Mouse (Mus musculus) cortical plate, adult 2 months (tissue): ENCODE results near the gene Mapk12. TPM values are rescaled to one million over a fixed set of nuclear protein-coding genes. Genes with fewer than 3 reads are reported as not detected.

Experiments
- H3K27ac ChIP-seq: fragments of 200-500 bp; 2 replicates; pipeline ENCODE4 v1.5.1; 2012; ENCODE audit warnings: low read length, control low read depth, inconsistent platforms; ENCODE audit not compliant: insufficient read depth
- H3K4me1 ChIP-seq: fragments of 200-500 bp; 2 replicates; pipeline ENCODE4 v1.6.1; 2011; ENCODE audit warnings: low read length; ENCODE audit not compliant: control insufficient read depth, insufficient read depth
- H3K4me3 ChIP-seq: fragments of 200-500 bp; 2 replicates; pipeline ENCODE4 v1.5.1; 2011; ENCODE audit warnings: mild to moderate bottlenecking, low read length, control low read depth; ENCODE audit not compliant: insufficient read depth
- CTCF ChIP-seq: fragments of 200-500 bp; IDR thresholded peaks from 2 replicates; pipeline ENCODE4 v1.5.1; 2011; ENCODE audit warnings: mild to moderate bottlenecking, control low read depth, low read length; ENCODE audit not compliant: insufficient read depth; ENCODE audit errors: extremely low read depth
- POLR2A ChIP-seq: fragments of 200-500 bp; IDR thresholded peaks from 2 replicates; pipeline ENCODE4 v1.6.1; 2011; ENCODE audit warnings: mild to moderate bottlenecking, low read length, control low read depth; ENCODE audit not compliant: insufficient read depth; ENCODE audit errors: extremely low read depth
- polyA plus RNA-seq: library from polyadenylated mRNA; depleted of rRNA; stranded (reverse); fragments of >200 nt; gene quantifications from 2 replicates; pipeline ENCODE4 v1.2.3, GENCODE M21; 2012

Mapk12 gene
- polyA plus RNA-seq, 1 experiment, result 21.0 TPM

DNA sequence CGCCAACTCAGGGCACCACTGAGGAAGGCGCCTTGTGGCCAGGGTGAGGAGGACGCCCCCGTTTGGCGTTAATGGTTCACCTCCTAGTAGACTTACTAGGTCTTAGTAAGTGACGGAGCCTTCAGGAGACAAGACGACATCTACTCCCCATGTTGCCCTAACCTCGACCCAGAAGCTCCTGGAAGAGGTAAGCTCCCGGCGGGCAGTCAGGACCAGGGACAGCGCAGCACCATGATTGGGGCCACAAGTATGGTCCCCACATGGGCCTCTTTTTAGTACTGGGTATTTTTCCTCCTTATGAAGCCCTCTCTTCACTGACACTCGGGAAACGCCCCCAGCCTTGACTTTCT lies 9.5 kb upstream of the Mapk12 start:
- TF ChIP-seq POLR2A (no peak), CTCF (no peak)
- Histone ChIP-seq H3K4me1 (peaks cover 3% of the 10 kb centered on the region), H3K27ac (no peak overlapping the region)

DNA sequence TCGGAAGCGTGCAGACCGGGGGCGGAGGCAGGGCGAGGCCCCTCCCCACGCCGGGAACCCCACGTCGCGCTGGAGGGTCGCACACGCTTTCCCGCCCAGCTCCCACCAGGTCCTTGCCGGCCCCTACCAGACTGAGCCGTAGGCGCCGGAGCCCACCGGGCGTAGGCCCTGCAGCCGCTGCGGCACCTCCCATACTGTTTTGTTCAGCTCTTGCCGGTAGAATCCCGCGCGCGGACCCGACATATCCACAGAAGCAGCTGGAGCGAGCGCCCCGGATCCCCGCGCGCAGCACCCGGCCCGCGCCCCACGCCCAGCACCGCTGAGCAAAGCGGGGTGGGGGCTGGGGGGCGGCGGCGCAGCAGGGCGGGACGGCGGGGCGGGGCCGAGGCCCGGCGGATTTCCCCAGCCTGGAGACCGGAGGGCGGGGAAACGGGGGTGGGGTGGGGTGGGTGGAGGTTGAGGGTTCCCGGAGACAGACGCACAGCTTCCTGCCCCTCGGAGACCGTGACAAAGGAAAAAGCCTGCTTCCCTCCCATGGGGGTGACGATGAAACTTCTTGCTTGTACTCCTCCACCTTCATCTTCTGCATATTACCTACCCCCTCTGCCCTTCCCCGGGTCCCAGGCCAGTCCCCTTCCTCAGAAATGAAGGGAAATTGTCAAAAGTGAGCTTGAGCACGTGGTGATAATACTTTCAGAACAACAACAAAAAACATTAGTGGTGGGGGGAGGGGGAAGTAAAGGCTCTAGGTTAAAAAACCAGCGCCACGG lies 9.0 kb upstream of the Mapk12 start, which contains the start of gene Mapk11:
Gene Mapk11 (minus strand): TSS at position 358 of the 770 bp plus-strand sequence.
- peak within 1 kb of the TSS; percentile 80 for H3K4me3 ChIP-seq
- H3K4me1 ChIP-seq, result peaks cover 3% of the 10 kb centered on the region
- TF ChIP-seq CTCF (no peak), POLR2A (no peak)
- peak within 1 kb of the TSS; percentile 78; the same call in 1 of the 2 replicates for H3K27ac ChIP-seq

More for the DNA sequence above, 9.5 kb upstream of the Mapk12 start:
- peak overlapping the region; percentile 80; the same call in 1 of the 2 replicates for H3K4me3 ChIP-seq

DNA sequence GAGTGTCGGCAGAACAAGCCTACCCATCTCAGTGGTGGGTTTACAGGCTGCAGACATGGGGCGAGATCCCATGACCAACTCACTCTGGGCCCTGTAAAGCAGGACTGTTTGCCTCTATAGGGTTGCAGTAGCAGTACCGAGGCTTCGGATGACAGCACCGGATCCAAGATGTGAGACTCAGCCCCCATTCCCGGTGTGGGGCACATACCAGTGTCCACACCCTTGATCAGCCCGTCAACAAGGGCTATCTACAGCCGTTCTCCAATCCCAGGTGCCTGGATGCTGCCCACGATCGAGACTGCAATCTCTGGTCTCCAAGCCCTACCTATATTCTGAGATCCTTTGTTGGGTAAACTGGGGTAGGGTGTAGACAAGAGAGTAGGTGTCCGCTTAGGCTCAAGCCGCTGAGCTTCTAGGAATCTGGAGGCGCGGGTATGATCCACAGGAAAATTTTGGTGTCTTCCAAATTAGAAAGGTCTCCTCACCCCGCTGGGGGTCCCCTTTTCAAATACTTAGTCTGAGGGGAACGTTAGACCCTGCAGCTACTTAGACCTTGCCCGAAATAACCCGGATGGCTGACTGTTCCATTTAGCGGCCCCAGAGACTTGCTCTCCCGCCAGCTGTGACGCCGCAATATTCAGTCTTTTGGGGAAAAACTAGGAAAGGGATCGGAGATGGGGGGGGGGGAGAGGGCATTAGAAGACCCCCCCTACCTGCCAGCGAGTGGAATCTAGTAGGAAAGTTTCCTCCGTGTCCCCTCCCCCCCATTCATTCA lies 8.2 kb upstream of the Mapk12 start:
- H3K4me3 ChIP-seq, result peak overlapping the region; percentile 80
- peaks cover 3% of the 10 kb centered on the region for H3K4me1 ChIP-seq
- TF ChIP-seq CTCF (no peak), POLR2A (no peak)
- H3K27ac ChIP-seq, result peak overlapping the region; percentile 78; the same call in 1 of the 2 replicates

DNA sequence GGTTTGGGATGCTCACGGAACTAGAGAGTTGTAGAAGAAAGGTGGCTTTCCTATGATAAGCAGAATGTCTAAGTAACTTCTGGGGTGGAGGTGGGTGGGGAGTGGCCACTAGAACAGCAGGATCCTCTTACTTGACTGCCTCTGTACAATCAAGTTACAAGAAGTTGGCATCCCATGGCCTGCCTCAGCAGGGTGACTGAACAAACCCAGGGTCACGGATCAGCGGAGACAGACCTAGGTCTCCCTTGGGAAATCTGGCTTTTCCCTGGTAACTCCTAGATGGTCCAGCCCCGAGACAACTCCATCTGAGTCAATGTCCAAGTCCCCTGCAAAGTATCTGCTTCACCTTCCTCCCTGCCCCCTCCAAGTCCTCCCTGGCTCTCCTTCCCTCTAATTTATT lies 7.4 kb upstream of the Mapk12 start:
- TF ChIP-seq CTCF (no peak), POLR2A (no peak)
- Histone ChIP-seq H3K27ac (no peak overlapping the region), H3K4me3 (peak overlapping the region; percentile 80), H3K4me1 (peaks cover 3% of the 10 kb centered on the region)

DNA sequence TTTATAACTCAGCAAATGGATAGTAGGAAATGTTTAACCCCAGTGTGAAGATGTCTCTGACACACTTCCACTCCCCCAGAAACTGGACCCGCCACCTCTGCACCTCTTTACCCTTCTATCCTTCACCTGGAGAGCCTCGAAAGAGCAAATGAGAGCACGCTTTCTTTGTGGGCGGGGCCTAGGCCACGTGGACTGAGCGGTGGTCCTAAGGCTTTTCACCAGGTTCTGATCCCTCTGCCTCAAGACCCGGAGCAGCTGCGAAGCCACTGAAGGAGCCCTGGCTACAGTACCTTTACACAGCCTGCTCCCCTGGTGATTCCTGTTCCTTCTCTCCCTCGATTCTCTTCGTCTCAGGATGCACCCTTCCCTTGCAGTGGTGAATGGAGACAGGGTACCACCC lies 7.0 kb upstream of the Mapk12 start:
- Histone ChIP-seq H3K4me1 (peaks cover 3% of the 10 kb centered on the region), H3K4me3 (peak overlapping the region; percentile 80), H3K27ac (no peak overlapping the region)
- TF ChIP-seq POLR2A (no peak), CTCF (no peak)

DNA sequence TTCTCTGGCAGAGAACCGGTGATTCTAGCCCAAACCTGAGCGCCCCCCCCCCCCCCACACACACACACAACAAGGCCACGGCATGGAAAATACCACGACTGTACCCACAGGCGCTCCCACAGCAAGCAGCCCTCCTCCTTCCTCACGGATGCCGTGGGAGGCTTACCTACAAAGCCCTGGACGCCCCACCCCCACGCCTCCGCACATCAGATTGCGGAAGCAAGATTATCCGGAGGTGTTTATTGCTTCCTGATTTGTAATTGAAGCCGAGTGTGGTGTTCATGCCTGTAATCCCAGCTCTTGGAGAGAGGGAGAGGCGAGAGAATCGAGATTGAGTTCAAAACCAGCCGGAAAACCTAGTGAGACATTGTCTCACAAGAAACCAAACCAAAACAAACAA lies 6.5 kb upstream of the Mapk12 start:
- no peak for TF ChIP-seq CTCF
- no peak for TF ChIP-seq POLR2A
- H3K27ac ChIP-seq, result no peak overlapping the region
- H3K4me1 ChIP-seq, result peaks cover 3% of the 10 kb centered on the region
- H3K4me3 ChIP-seq, result peak overlapping the region; percentile 80

DNA sequence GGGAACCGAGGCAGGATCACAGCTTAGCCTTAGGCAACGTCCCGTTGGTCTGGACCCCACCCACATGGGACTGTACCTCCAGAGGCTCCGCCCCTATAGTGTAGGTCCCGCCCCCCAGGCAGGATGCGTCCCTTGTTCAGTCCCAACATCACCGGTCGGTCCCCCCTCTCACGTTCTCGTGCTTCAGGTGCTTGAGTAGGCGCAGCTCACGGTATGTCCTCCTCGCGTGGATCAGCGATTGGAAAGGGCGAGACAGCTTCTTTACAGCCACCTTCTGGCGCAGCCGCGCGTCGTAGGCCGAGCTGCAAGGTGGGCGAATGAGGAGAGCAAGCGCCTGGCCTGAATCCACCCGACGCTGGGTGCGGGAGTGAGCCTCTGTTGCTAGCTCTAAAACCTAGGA lies 6.0 kb upstream of the Mapk12 start:
- no peak for TF ChIP-seq POLR2A
- TF ChIP-seq CTCF, result no peak
- Histone ChIP-seq H3K27ac (no peak overlapping the region), H3K4me1 (peaks cover 3% of the 10 kb centered on the region), H3K4me3 (peak overlapping the region; percentile 80)

DNA sequence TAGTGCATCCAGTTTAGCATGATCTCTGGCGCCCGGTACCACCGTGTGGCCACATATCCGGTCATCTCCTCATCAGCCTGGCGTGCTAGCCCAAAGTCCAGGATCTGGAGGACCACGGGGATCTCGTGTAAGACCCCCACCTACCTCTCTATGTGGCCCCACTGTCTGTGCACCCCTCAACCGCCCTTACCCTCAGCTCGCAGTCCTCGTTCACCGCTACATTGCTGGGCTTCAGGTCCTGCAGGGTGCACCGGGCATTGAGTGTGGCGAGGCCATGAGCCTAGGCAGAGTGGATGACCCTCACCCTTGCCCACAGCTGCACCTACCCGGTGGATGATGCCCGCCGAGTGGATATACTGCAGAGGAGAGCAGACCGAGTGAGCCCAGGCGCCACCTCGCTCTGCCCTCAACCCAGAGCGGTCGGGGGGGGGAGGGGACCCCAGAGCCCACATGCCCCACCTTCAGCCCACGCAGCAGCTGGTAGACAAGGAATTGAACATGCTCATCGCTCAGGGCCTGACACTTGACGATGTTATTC lies 5.4 kb upstream of the Mapk12 start:
- Histone ChIP-seq H3K4me1 (peaks cover 3% of the 10 kb centered on the region), H3K27ac (no peak overlapping the region), H3K4me3 (peak overlapping the region; percentile 80; the same call in 1 of the 2 replicates)
- TF ChIP-seq POLR2A, result no peak
- TF ChIP-seq CTCF, result no peak

DNA sequence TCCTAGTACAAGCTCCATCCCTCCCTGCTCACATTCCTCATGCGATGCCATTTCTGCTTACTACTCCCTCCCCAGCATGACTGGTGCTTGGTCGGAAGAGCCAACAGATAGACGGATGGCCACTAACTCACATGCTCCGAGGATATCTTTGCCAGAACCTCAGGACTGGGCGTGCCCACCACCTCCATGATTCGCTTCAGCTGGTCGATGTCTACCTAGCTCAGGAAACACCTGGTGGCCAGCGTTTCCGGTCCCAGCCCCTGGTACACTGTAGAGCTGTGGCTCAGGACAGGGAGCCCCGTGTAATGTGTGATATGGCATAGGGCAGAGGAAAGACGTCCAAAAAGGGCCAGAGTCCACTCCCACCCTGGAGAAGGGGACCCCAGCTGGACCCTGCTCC lies 4.5 kb upstream of the Mapk12 start:
- no peak overlapping the region for H3K27ac ChIP-seq
- H3K4me3 ChIP-seq, result no peak overlapping the region
- TF ChIP-seq POLR2A, result no peak
- no peak for TF ChIP-seq CTCF
- H3K4me1 ChIP-seq, result peaks cover 3% of the 10 kb centered on the region

DNA sequence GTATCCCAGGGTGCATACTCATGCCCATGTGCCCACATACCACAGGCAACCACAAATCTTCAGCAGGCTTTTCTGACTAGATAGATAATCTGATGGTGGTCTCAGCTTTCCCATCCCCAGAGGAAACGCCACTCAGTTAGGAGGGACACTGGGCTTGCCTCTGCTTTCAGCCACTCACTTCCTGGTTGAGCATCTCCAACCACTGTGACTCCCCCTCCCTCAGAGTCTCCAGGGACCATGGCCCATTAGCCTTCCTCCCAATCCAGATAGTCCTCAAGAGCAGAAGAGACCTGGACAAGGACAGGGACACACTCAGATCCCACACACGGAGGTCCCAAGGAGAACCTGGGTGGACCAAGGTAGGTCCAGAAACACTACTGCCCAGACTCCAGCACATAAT lies 2.6 kb upstream of the Mapk12 start:
- no peak overlapping the region for H3K4me3 ChIP-seq
- H3K27ac ChIP-seq, result no peak overlapping the region
- peaks cover 6% of the 10 kb centered on the region for H3K4me1 ChIP-seq
- TF ChIP-seq POLR2A (no peak), CTCF (no peak)
